Mouse (Mus musculus) midbrain, embryonic 12.5 days (tissue): Measurements from ENCODE around the gene Rnase1. TPM values are rescaled to one million over a fixed set of nuclear protein-coding genes. Genes with fewer than 3 reads are reported as not detected.
"Not testable (repeated sequence)": the region's sequence is repeated elsewhere in the genome, so short reads cannot be mapped to it uniquely, and the experiment has no call there.

Source experiments
- ATAC-seq: fragments of 200-750 bp; cut with Nextera tagmentation; 2 replicates; pipeline ENCODE4 v1.8.0; 2017; ENCODE audit warnings: low read depth, moderate TSS enrichment, moderate library complexity; ENCODE audit not compliant: low FRiP score
- H3K27ac ChIP-seq: fragments of 300-500 bp; sonication (generic); replicated peaks from 2 replicates; pipeline ENCODE4 v1.5.1; 2016; ENCODE audit warnings: mild to moderate bottlenecking
- H3K27me3 ChIP-seq: fragments of 300-500 bp; sonication (generic); 2 replicates; pipeline ENCODE4 v1.6.1; 2016; ENCODE audit warnings: mild to moderate bottlenecking
- H3K36me3 ChIP-seq: fragments of 300-500 bp; sonication (generic); 2 replicates; pipeline ENCODE4 v1.6.1; 2016
- H3K4me1 ChIP-seq: fragments of 300-500 bp; sonication (generic); 2 replicates; pipeline ENCODE4 v1.6.1; 2016
- H3K4me2 ChIP-seq: fragments of 300-500 bp; sonication (generic); replicated peaks from 2 replicates; pipeline ENCODE4 v1.6.1; 2016; ENCODE audit warnings: mild to moderate bottlenecking, moderate library complexity
- H3K4me3 ChIP-seq: fragments of 300-500 bp; sonication (generic); 2 replicates; pipeline ENCODE4 v1.5.1; 2016; ENCODE audit warnings: mild to moderate bottlenecking
- H3K9ac ChIP-seq: fragments of 300-500 bp; sonication (generic); replicated peaks from 2 replicates; pipeline ENCODE4 v1.6.1; 2016; ENCODE audit warnings: mild to moderate bottlenecking, moderate library complexity
- H3K9me3 ChIP-seq: fragments of 300-500 bp; sonication (generic); 2 replicates; pipeline ENCODE4 v1.6.1; 2016; ENCODE audit warnings: mild to moderate bottlenecking
- WGBS: fragments of 180-500 bp; shearing (Covaris S2); methylation state at CpG from one replicate; pipeline ENCODE4 v1.1.7; 2016; 5-methylcytosine and 5-hydroxymethylcytosine counted together
- polyA plus RNA-seq: library from polyadenylated mRNA; unstranded; fragments of >200 nt; fragmentation: Nextera tagmentation; extraction: Ambion mirVana; gene quantifications from 2 replicates; pipeline ENCODE4 v1.2.1, GENCODE M21; 2016

The Rnase1 gene
- polyA plus RNA-seq, 1 experiment from 2014 or later = not detected

DNA sequence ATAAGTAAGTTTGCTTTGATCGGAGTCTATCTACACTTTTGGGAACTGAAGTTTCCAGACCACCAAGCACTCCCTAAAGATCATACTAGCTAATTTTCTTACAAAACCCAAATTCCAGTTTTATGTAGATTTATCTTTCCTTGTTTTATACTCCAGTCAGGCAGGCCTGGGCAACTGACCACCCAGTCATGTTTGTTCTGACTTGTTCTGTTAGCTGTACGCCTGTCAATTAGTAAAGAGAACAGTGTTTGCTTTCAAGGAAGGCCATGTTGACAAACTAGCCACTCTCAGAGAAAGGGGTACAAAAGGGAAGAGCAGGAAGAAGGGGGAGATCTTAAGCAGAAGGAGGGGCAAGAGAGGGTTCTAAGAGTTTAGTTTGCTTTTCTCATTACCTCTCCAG lies 42.2 kb downstream of the Rnase1 start:
- ATAC-seq = no peak
- no peak overlapping the region for H3K27ac ChIP-seq
- no peak overlapping the region for H3K4me2 ChIP-seq
- H3K4me1 ChIP-seq = no peaks in the 10 kb centered on the region
- no peaks in the 10 kb centered on the region for H3K9me3 ChIP-seq
- no peak overlapping the region for H3K4me3 ChIP-seq
- no peak overlapping the region for H3K9ac ChIP-seq
- no peaks in the 10 kb centered on the region for H3K27me3 ChIP-seq
- WGBS = 84% methylated on average over 2 of the region's 2 CpGs
- no peaks in the 10 kb centered on the region for H3K36me3 ChIP-seq

DNA sequence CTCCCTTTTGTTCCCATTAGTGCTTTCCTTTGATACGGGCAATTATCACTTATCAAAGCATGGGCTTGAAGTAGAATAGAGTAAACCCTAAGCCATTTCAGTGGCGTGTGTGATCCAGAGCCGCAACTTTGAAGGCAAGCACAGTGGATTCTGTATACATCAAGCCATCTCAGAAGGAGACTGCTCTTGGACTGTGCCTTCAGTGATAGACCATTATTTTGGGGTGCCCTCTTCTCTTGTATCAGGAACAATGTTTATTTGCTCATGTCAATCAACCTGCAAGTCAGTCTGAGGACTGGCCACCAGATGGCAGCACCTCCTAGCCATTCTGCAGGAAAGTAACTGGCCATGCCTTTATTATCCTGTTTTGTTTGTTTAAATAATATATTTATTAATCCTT lies 43.4 kb downstream of the Rnase1 start:
- Histone ChIP-seq H3K4me2 (no peak overlapping the region), H3K36me3 (no peaks in the 10 kb centered on the region), H3K4me1 (no peaks in the 10 kb centered on the region), H3K27me3 (no peaks in the 10 kb centered on the region), H3K27ac (no peak overlapping the region), H3K4me3 (no peak overlapping the region), H3K9ac (no peak overlapping the region), H3K9me3 (no peaks in the 10 kb centered on the region)
- ATAC-seq = peak; percentile 42; the same call in 1 of the 2 replicates
- WGBS = 59% methylated on average over 3 of the region's 3 CpGs

DNA sequence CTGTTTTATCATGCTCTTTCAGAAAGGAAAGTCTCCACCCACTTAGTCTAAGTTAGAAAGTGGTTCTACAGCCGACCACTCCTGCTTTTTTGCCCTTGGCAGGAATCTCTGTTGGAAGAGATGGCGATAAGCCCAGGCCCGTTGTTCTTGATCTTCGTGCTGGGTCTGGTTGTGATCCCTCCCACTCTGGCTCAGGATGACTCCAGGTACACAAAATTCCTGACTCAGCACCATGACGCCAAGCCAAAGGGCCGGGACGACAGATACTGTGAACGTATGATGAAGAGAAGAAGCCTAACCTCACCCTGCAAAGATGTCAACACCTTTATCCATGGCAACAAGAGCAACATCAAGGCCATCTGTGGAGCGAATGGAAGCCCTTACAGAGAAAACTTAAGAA lies 45.3 kb downstream of the Rnase1 start:
- Histone ChIP-seq H3K36me3 (no peaks in the 10 kb centered on the region), H3K27ac (no peak overlapping the region), H3K4me1 (no peaks in the 10 kb centered on the region), H3K4me3 (no peak overlapping the region), H3K9ac (no peak overlapping the region), H3K27me3 (no peaks in the 10 kb centered on the region), H3K4me2 (no peak overlapping the region), H3K9me3 (no peaks in the 10 kb centered on the region)
- WGBS = 85% methylated on average over 9 of the region's 9 CpGs
- ATAC-seq = no peak

DNA sequence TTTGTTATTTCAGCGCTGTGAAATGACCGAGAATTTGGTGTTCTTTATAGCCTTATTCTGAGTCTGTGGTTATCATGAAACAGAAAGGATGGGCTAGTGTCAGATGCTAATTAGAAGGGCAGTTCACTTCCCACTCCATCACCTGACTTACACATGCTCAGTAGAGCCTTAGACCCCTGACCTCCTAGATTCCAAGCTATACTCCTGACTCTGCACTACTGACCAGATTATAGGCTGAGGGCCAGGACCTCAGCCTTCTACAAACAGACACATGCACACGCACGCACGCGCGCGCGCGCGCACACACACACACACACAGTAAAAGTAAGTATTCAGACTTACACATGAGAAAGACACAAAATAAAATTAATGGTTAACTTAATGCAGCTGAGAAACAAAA lies 47.7 kb downstream of the Rnase1 start:
- no peak overlapping the region for H3K4me3 ChIP-seq
- no peak overlapping the region for H3K9ac ChIP-seq
- H3K4me2 ChIP-seq = no peak overlapping the region
- H3K9me3 ChIP-seq = no peaks in the 10 kb centered on the region
- H3K36me3 ChIP-seq = no peaks in the 10 kb centered on the region
- ATAC-seq = no peak
- H3K4me1 ChIP-seq = no peaks in the 10 kb centered on the region
- 95% methylated on average over 11 of the region's 11 CpGs for WGBS
- H3K27ac ChIP-seq = no peak overlapping the region
- no peaks in the 10 kb centered on the region for H3K27me3 ChIP-seq

DNA sequence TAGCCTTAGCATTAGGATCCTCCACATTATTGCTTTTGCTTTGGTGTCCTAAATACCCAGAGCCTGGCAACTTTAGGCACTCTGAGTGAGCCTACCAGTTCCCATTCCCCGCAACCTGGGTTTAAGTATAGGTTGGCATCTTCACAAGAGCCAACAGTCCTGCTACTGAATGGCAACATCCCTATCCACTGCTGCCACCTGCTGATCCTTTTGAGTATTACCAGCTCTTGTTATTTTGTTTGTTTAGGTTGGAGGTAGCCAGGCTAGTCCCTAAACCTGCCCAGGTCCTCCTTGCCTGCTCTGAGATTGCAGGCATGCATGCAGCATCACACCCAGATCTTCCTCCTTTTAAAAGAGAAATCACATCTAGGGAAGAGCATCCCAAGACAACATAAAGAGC lies 48.3 kb downstream of the Rnase1 start:
- ATAC-seq = peak; percentile 45
- H3K36me3 ChIP-seq, H3K4me1 ChIP-seq, H3K9me3 ChIP-seq, H3K4me3 ChIP-seq, H3K9ac ChIP-seq, H3K27me3 ChIP-seq, H3K4me2 ChIP-seq, H3K27ac ChIP-seq: not testable (repeated sequence)
- 54% methylated on average over 1 of the region's 1 CpGs for WGBS

- no peaks in the 10 kb centered on the region for H3K4me1 ChIP-seq
- no peak overlapping the region for H3K9ac ChIP-seq
- no peaks in the 10 kb centered on the region for H3K9me3 ChIP-seq
- H3K36me3 ChIP-seq = no peaks in the 10 kb centered on the region
- no peak overlapping the region for H3K4me3 ChIP-seq
- H3K4me2 ChIP-seq = no peak overlapping the region
- WGBS = 74% methylated on average over 9 of the region's 9 CpGs
- H3K27ac ChIP-seq = no peak overlapping the region
- ATAC-seq = no peak
- H3K27me3 ChIP-seq = peaks cover 15% of the 10 kb centered on the region
Observed at GRCm38 (mm10) chr14:51095736-51096524, 50.7 kb downstream of the Rnase1 start.

Other genes starting within 250 kb of the Rnase1 start
- gene Klhl33, start 249.3 kb downstream of the Rnase1 start, polyA plus RNA-seq = 0.35 and 0.60 TPM in 2 replicates
- gene Osgep, start 221.9 kb downstream of the Rnase1 start, polyA plus RNA-seq = 141 and 147 TPM in 2 replicates
- gene Apex1, start 221.8 kb downstream of the Rnase1 start, polyA plus RNA-seq = 321 and 333 TPM in 2 replicates
- gene Pip4p1, start 215.9 kb downstream of the Rnase1 start, polyA plus RNA-seq = 68.3 and 72.8 TPM in 2 replicates
- gene Pnp, start 215.7 kb downstream of the Rnase1 start, polyA plus RNA-seq = 50.0 and 50.1 TPM in 2 replicates
- gene Gm49342, start 202.3 kb downstream of the Rnase1 start, polyA plus RNA-seq = not detected in 2 replicates
- 0.46 and 0.52 TPM in 2 replicates for gene Pnp2, start 190.8 kb downstream of the Rnase1 start, polyA plus RNA-seq
- not detected in 2 replicates for gene Rnase10, start 139.0 kb downstream of the Rnase1 start, polyA plus RNA-seq
- gene Rnase9, start 104.9 kb downstream of the Rnase1 start, polyA plus RNA-seq = not detected in 2 replicates
- gene Rnase11, start 96.6 kb downstream of the Rnase1 start, polyA plus RNA-seq = not detected in 2 replicates
- not detected in 2 replicates for gene Rnase12, start 89.1 kb downstream of the Rnase1 start, polyA plus RNA-seq
- gene Olfr750, start 72.3 kb downstream of the Rnase1 start, polyA plus RNA-seq = 0.03 TPM in 1 of 2 replicates, not detected in the other
- gene Rnase4, start 55.7 kb downstream of the Rnase1 start, polyA plus RNA-seq = 12.0 and 14.2 TPM in 2 replicates
- 1.9 and 3.2 TPM in 2 replicates for gene Ang, start 55.6 kb downstream of the Rnase1 start, polyA plus RNA-seq
- gene Eddm3b, start 32.4 kb downstream of the Rnase1 start, polyA plus RNA-seq = not detected in 2 replicates
- gene Rnase6, start 22.9 kb downstream of the Rnase1 start, polyA plus RNA-seq = 0.43 and 0.50 TPM in 2 replicates
- gene Rnase2b, start 15.5 kb upstream of the Rnase1 start, polyA plus RNA-seq = not detected in 2 replicates
- gene Ang2, start 52.4 kb upstream of the Rnase1 start, polyA plus RNA-seq = not detected in 2 replicates
- gene Ear14, start 56.6 kb upstream of the Rnase1 start, polyA plus RNA-seq = not detected in 2 replicates
- gene Rnase2a, start 109.3 kb upstream of the Rnase1 start, polyA plus RNA-seq = not detected in 2 replicates
- gene Gm7247, start 215.0 kb upstream of the Rnase1 start, polyA plus RNA-seq = not detected in 2 replicates